ENCODE assay signal across 8 mouse cellular contexts in genomic region chrX:58030100-58030834, GRCm38 (mm10). TPM values are rescaled to one million over a fixed set of nuclear protein-coding genes. Genes with fewer than 3 reads are reported as not detected.
DNase-seq lines count a peak whose midpoint lies in the region; ATAC-seq and TF ChIP-seq lines count a peak whose summit lies in the region.

No protein-coding gene starts in this region.

- peaks cover 82% of the 10 kb centered on the region for H3K27me3 ChIP-seq in embryonic facial prominence, embryonic 15.5 days
- peaks cover 30% of the 10 kb centered on the region for H3K27me3 ChIP-seq in limb, embryonic 14.5 days (ENCODE audit: control insufficient read depth, insufficient read depth, low read length)

- H3K4me3 ChIP-seq in embryonic facial prominence, embryonic 15.5 days (replicated peaks), result peak overlapping the region; percentile 39
- H3K4me3 ChIP-seq in limb, embryonic 14.5 days (replicated peaks; ENCODE audit: low read length), result peak overlapping the region; percentile 41

- peak; percentile 75; the same call in 1 of the 2 replicates for ATAC-seq in embryonic facial prominence, embryonic 15.5 days (ENCODE audit: insufficient number of reproducible peaks, low FRiP score, low TSS enrichment, low read depth)
- ATAC-seq in hematopoietic stem cell, adult 5-6 weeks (replicated peaks in 1 of 2; ENCODE audit: insufficient read depth in 1 of 2, low FRiP score in 2 of 2, low TSS enrichment in 1 of 2, low read depth in 1 of 2, poor library complexity in 2 of 2, severe bottlenecking in 2 of 2), result peak; percentile 34 to 52; a peak in 2 of 4 replicates
- ATAC-seq in limb, embryonic 14.5 days (ENCODE audit: low FRiP score, low read depth), result peak; percentile 93

- no peak for TF ChIP-seq POLR2A in limb, embryonic 14.5 days (IDR thresholded peaks at IDR 0.05; ENCODE audit: borderline replicate concordance, extremely low read depth, insufficient read depth, insufficient read length)

- H3K9ac ChIP-seq in embryonic facial prominence, embryonic 15.5 days, result no peak overlapping the region
- H3K9ac ChIP-seq in limb, embryonic 14.5 days (ENCODE audit: low read depth, low read length, severe bottlenecking), result 0 out of 2 replicates have a peak overlapping the region, but pooled peaks have one; percentile 51

- H3K4me2 ChIP-seq in embryonic facial prominence, embryonic 15.5 days (replicated peaks), result peak overlapping the region; percentile 54
- H3K4me2 ChIP-seq in limb, embryonic 14.5 days (replicated peaks; ENCODE audit: low read depth, low read length, severe bottlenecking), result peak overlapping the region; percentile 69

- peaks cover 17% of the 10 kb centered on the region for H3K4me1 ChIP-seq in embryonic facial prominence, embryonic 15.5 days
- no peaks in the 10 kb centered on the region for H3K4me1 ChIP-seq in limb, embryonic 14.5 days (ENCODE audit: control insufficient read depth, insufficient read depth, low read length)

- H3K9me3 ChIP-seq in embryonic facial prominence, embryonic 15.5 days (replicated peaks), result no peaks in the 10 kb centered on the region
- no peaks in the 10 kb centered on the region for H3K9me3 ChIP-seq in limb, embryonic 14.5 days (ENCODE audit: control insufficient read depth, low read length)

- 19% methylated on average over 48 of the region's 48 CpGs for WGBS in embryonic facial prominence, embryonic 15.5 days
- WGBS in limb, embryonic 14.5 days, result 25% methylated on average over 43 of the region's 48 CpGs

- intact Hi-C loops in gastrocnemius, postnatal 36 days (cut with DNase I), result no loop called here

- no peak overlapping the region for H3K27ac ChIP-seq in embryonic facial prominence, embryonic 15.5 days (replicated peaks)
- H3K27ac ChIP-seq in limb, embryonic 14.5 days (replicated peaks; ENCODE audit: low read depth, low read length), result no peak overlapping the region

- H3K36me3 ChIP-seq in embryonic facial prominence, embryonic 15.5 days, result no peaks in the 10 kb centered on the region
- no peaks in the 10 kb centered on the region for H3K36me3 ChIP-seq in limb, embryonic 14.5 days (ENCODE audit: control insufficient read depth, insufficient read depth, low read length)

- peak; percentile 9 for DNase-seq in gastrocnemius, adult 18-20 months (ENCODE audit: low spot score)
- DNase-seq in gastrocnemius, postnatal 36 days, result no peak
- DNase-seq in adrenal gland, postnatal 25 days, result peak; percentile 52
- DNase-seq in limb, embryonic 14.5 days (ENCODE audit: low spot score), result peak; percentile 76
- peak; percentile 18 for DNase-seq in retina, adult 2 months (ENCODE audit: low read depth, low spot score)
- DNase-seq in natural killer cell, adult 2 months (ENCODE audit: low spot score in 2 of 2), result no peak

RNA-seq across cellular contexts. Expression of gene Zic3, which starts 7.8 kb away (rescaled TPM):
- total RNA-seq in gastrocnemius, adult 18-20 months (2021), result not detected
- not detected for total RNA-seq in gastrocnemius, postnatal 36 days (2021)
- total RNA-seq in adrenal gland, postnatal 25 days (2021), result not detected in 2 replicates
- polyA plus RNA-seq in embryonic facial prominence, embryonic 15.5 days (2015; fragmentation: Nextera tagmentation; extraction: Ambion mirVana), result 0.51 and 0.99 TPM in 2 replicates
- not detected in 2 replicates for total RNA-seq in hematopoietic stem cell, adult 5-6 weeks (2017)
- 5.8 and 11.8 TPM in 2 replicates for polyA plus RNA-seq in limb, embryonic 14.5 days (2012; rRNA removed)
- polyA plus RNA-seq in limb, embryonic 14.5 days (2014; fragmentation: Nextera tagmentation; extraction: Ambion mirVana), result 6.8 and 9.6 TPM in 2 replicates

Comparison
In these comparisons a context has a peak if more than half of its experiments do, and no peak if none do; other contexts are left out.
1. DNase-seq: peak in gastrocnemius, adult 18-20 months (single experiment), adrenal gland, postnatal 25 days (single experiment), limb, embryonic 14.5 days (single experiment) and retina, adult 2 months (single experiment); none in gastrocnemius, postnatal 36 days (0 of 2) and natural killer cell, adult 2 months (0 of 2).
2. ATAC-seq: peak in every context shown above with its lines; median percentile 93 in limb, embryonic 14.5 days; 75 in embryonic facial prominence, embryonic 15.5 days; 43 in hematopoietic stem cell, adult 5-6 weeks.